12 mouse cellular contexts compared by ENCODE assay signal in the genomic region with DNA sequence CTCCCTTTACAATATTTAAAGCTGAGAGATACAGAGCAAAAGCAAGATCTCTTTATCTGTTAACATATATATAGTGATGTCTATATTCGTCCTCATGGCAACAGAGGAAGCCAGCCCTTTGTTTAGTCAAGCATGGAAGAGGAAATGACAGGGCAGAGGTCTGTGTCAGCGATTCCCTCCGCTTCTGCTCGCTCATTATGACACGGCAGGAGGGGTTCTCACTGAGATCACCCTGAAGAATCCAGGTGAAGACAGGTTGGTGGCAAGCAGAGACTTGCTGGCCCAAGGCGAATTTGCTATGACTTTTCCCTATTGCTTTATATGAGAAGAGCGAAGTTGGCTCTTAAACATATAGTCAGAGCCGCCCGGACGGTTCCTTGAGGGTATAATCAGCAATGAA. TPM values are rescaled to one million over a fixed set of nuclear protein-coding genes. Genes with fewer than 3 reads are reported as not detected.
A peak's percentile ranks its signal among the peaks of the same experiment; 100 is the strongest.
DNase-seq lines count a peak whose midpoint lies in the region; ATAC-seq and TF ChIP-seq lines count a peak whose summit lies in the region.
"Had no signal": no experiment of that assay in that cellular context is flagged by ENCODE, and none has a peak within 500 bp of the region (broad histone marks: within the 10 kb centered on the region; RNA-seq: fewer than 3 reads in every experiment).

No protein-coding gene starts in this region.

- no peaks in the 10 kb centered on the region for H3K27me3 ChIP-seq in kidney, embryonic 16.5 days (ENCODE audit: insufficient read depth, low read length)
- H3K27me3 ChIP-seq in MEL (ENCODE audit: control insufficient read depth in 1 of 2, insufficient read depth in 2 of 2, low read length in 2 of 2) = peaks cover 0 to 3% of the 10 kb centered on the region in 2 experiments; a peak in 1 of 4 replicates
- no peaks in the 10 kb centered on the region for H3K27me3 ChIP-seq in liver, embryonic 14.5 days (ENCODE audit: control insufficient read depth, insufficient read depth, low read length)

- no peak for TF ChIP-seq EP300 in MEL (IDR thresholded peaks at IDR 0.05; ENCODE audit: low read depth in 1 of 2, low read length in 2 of 2)
- TF ChIP-seq EP300 in liver, embryonic 14.5 days (IDR thresholded peaks at IDR 0.05; ENCODE audit: low read depth) = no peak

- H3K4me1 ChIP-seq in kidney, embryonic 16.5 days (ENCODE audit: insufficient read depth, low read length) = peaks cover 8% of the 10 kb centered on the region; the same call in 1 of the 2 replicates
- peaks cover 9 to 19% of the 10 kb centered on the region in 2 experiments; a peak in 3 of 4 replicates for H3K4me1 ChIP-seq in MEL (ENCODE audit: control insufficient read depth in 1 of 2, insufficient read depth in 2 of 2, low read length in 2 of 2)
- peaks cover 39% of the 10 kb centered on the region in 2 experiments for H3K4me1 ChIP-seq in liver, embryonic 14.5 days (replicated peaks; ENCODE audit: control insufficient read depth in 2 of 2, insufficient read depth in 2 of 2, low read length in 1 of 2)

- peak; percentile 82; the same call in 1 of the 2 replicates for ATAC-seq in kidney, embryonic 16.5 days (ENCODE audit: low FRiP score, low TSS enrichment)
- ATAC-seq in liver, embryonic 14.5 days (ENCODE audit: insufficient read depth) = no peak
- ATAC-seq in frontal cortex, adult (ENCODE audit: low TSS enrichment) = no peak
- ATAC-seq: Patski had no signal

- no peak overlapping the region for H3K4me3 ChIP-seq in kidney, embryonic 16.5 days (ENCODE audit: low read length)
- H3K4me3 ChIP-seq in MEL (ENCODE audit: control insufficient read depth in 1 of 2, insufficient read depth in 1 of 2, low read depth in 2 of 2, low read length in 2 of 2) = no peak overlapping the region
- no peak overlapping the region for H3K4me3 ChIP-seq in liver, embryonic 14.5 days (ENCODE audit: insufficient read depth in 1 of 2, low read depth in 2 of 2, low read length in 2 of 2)
- H3K4me3 ChIP-seq: myocyte had no signal

- no peak for TF ChIP-seq RAD21 in MEL (IDR thresholded peaks at IDR 0.05; ENCODE audit: low read depth, low read length)

- TF ChIP-seq POLR2A in MEL (IDR thresholded peaks at IDR 0.05; ENCODE audit: control insufficient read depth in 1 of 2, insufficient read depth in 1 of 2, low read depth in 1 of 2, low read length in 2 of 2, poor library complexity in 1 of 2) = no peak

- 24% methylated on average over 10 of the region's 10 CpGs for WGBS in kidney, embryonic 16.5 days
- 49% methylated on average over 10 of the region's 10 CpGs for WGBS in liver, embryonic 14.5 days (ENCODE audit: insufficient replicate concordance)

- TF ChIP-seq CTCF in MEL (IDR thresholded peaks at IDR 0.05 in 2 of 3, conservative IDR thresholded peaks at IDR 0.05 in 1 of 3; ENCODE audit: control insufficient read depth in 1 of 3, insufficient read depth in 1 of 3, low read depth in 2 of 3, low read length in 3 of 3, poor library complexity in 1 of 3, severe bottlenecking in 1 of 3) = no peak
- TF ChIP-seq CTCF in liver, embryonic 14.5 days (IDR thresholded peaks at IDR 0.05; ENCODE audit: low read depth) = no peak

- H3K4me2 ChIP-seq in kidney, embryonic 16.5 days (replicated peaks; ENCODE audit: low read depth, low read length) = peak overlapping the region; percentile 8
- H3K4me2 ChIP-seq in liver, embryonic 14.5 days (ENCODE audit: low read depth) = no peak overlapping the region

- no peak overlapping the region for H3K9ac ChIP-seq in kidney, embryonic 16.5 days (replicated peaks; ENCODE audit: low read length)
- no peak overlapping the region for H3K9ac ChIP-seq in MEL (ENCODE audit: control insufficient read depth, low read depth, low read length, poor library complexity, severe bottlenecking)
- no peak overlapping the region; the same call in 1 of the 2 replicates for H3K9ac ChIP-seq in liver, embryonic 14.5 days (replicated peaks)

- H3K36me3 ChIP-seq in kidney, embryonic 16.5 days (ENCODE audit: insufficient read depth, low read length) = no peaks in the 10 kb centered on the region
- H3K36me3 ChIP-seq in MEL (ENCODE audit: control insufficient read depth in 1 of 2, insufficient read depth in 2 of 2, low read length in 2 of 2) = peaks cover 0 to 17% of the 10 kb centered on the region in 2 experiments; a peak in 2 of 4 replicates
- H3K36me3 ChIP-seq in liver, embryonic 14.5 days (replicated peaks; ENCODE audit: control insufficient read depth, insufficient read depth, low read depth) = no peaks in the 10 kb centered on the region

- no peaks in the 10 kb centered on the region for H3K9me3 ChIP-seq in kidney, embryonic 16.5 days (ENCODE audit: low read length)
- H3K9me3 ChIP-seq in MEL (replicated peaks; ENCODE audit: insufficient read depth, low read length) = no peaks in the 10 kb centered on the region
- H3K9me3 ChIP-seq in liver, embryonic 14.5 days (ENCODE audit: control insufficient read depth, low read length) = no peaks in the 10 kb centered on the region

- no peak for DNase-seq in kidney, adult 11 months
- DNase-seq in A20 (ENCODE audit: low read depth, low spot score) (peak; percentile 62), MEL (ENCODE audit: low read depth, low spot score) (peak; percentile 23)
- no peak for DNase-seq in liver, embryonic 14.5 days (ENCODE audit: low read depth in 3 of 3, low spot score in 3 of 3)
- DNase-seq in right cerebral cortex, postnatal 4 days = no peak
- no peak for DNase-seq in cerebellum, adult 11-12 months
- DNase-seq: left cerebral cortex, postnatal 4 days; right cerebral cortex, postnatal 25 days had no signal

- H3K27ac ChIP-seq in kidney, embryonic 16.5 days (ENCODE audit: low read length) = no peak overlapping the region
- no peak overlapping the region for H3K27ac ChIP-seq in MEL (ENCODE audit: control insufficient read depth, low read depth, low read length)
- H3K27ac ChIP-seq in liver, embryonic 14.5 days = peak overlapping the region; percentile 99

- H3K79me2 ChIP-seq in MEL (ENCODE audit: control insufficient read depth, insufficient read depth, low read length, poor library complexity) = no peaks in the 10 kb centered on the region

TF ChIP-seq in MEL, 35 proteins besides CTCF, POLR2A, EP300 and RAD21:
- TF ChIP-seq RCOR1 (IDR thresholded peaks at IDR 0.05; ENCODE audit: low read depth, low read length) = no peak
- TF ChIP-seq USF1 (IDR thresholded peaks at IDR 0.05; ENCODE audit: low read depth, low read length) = no peak
- no peak for TF ChIP-seq MYB (IDR thresholded peaks at IDR 0.05; ENCODE audit: low read depth, low read length)
- no peak for TF ChIP-seq GATA1 (IDR thresholded peaks at IDR 0.05; ENCODE audit: low read depth, low read length)
- TF ChIP-seq POLR2AphosphoS2 (IDR thresholded peaks at IDR 0.05; ENCODE audit: low read length) = no peak
- no peak for TF ChIP-seq BHLHE40 (IDR thresholded peaks at IDR 0.05; ENCODE audit: borderline replicate concordance, low read depth, low read length)
- TF ChIP-seq JUND (IDR thresholded peaks at IDR 0.05; ENCODE audit: low read depth, low read length) = no peak

RNA-seq across cellular contexts. Expression of gene Suco, which starts 19.6 kb away (rescaled TPM):
- polyA plus RNA-seq in kidney, embryonic 16.5 days (2015; fragmentation: Nextera tagmentation; extraction: Ambion mirVana) = 19.0 and 22.5 TPM in 2 replicates
- 4.8 and 6.4 TPM in 2 replicates for total RNA-seq in MEL (2012; rRNA removed)
- 1 to 10 TPM in 1 of 2 experiments, not detected in 1; 6.8 TPM for polyA plus RNA-seq in MEL (2012; ENCODE audit: insufficient read depth in 1 of 2, insufficient read length in 2 of 2, low read depth in 1 of 2, low replicate concordance in 2 of 2, missing spikeins in 1 of 2)
- polyA plus RNA-seq in liver, embryonic 14.5 days (2012; rRNA removed) = 5.0 and 6.9 TPM in 2 replicates
- polyA plus RNA-seq in liver, embryonic 14.5 days (2014; fragmentation: Nextera tagmentation; extraction: Ambion mirVana) = 11.1 and 11.2 TPM in 2 replicates

Comparison
In these comparisons a context has a peak if more than half of its experiments do, and no peak if none do; other contexts are left out.
1. DNase-seq: peak in A20 (single experiment) and MEL (single experiment); none in kidney, adult 11 months (single experiment), liver, embryonic 14.5 days (0 of 3), right cerebral cortex, postnatal 4 days (single experiment) and cerebellum, adult 11-12 months (single experiment).